Mouse (Mus musculus): ENCODE measurements around the gene Edem3. TPM values are rescaled to one million over a fixed set of nuclear protein-coding genes. Genes with fewer than 3 reads are reported as not detected.
A peak's percentile ranks its signal among the peaks of the same experiment; 100 is the strongest.
"Not testable (repeated sequence)": the region's sequence is repeated elsewhere in the genome, so short reads cannot be mapped to it uniquely, and the experiment has no call there.

Edem3 gene
- polyA plus RNA-seq, 1 experiment: 15.2 TPM

GRCm38 (mm10) chr1:151737146-151737545, 18.0 kb upstream of the Edem3 start:
- no peak overlapping the region for H3K27ac ChIP-seq (ENCODE audit: insufficient read depth, low read length)
- no peak overlapping the region for H3K4me3 ChIP-seq (ENCODE audit: insufficient read depth, low read length)
- no peak for TF ChIP-seq CTCF (IDR thresholded peaks at IDR 0.05; ENCODE audit: extremely low read depth, insufficient read depth, low read length)
- no peak for TF ChIP-seq POLR2A (IDR thresholded peaks at IDR 0.05; ENCODE audit: extremely low read depth, insufficient read depth, low read length)
- no peaks in the 10 kb centered on the region for H3K4me1 ChIP-seq (ENCODE audit: control insufficient read depth, insufficient read depth, low read length)

- Histone ChIP-seq H3K4me3 (ENCODE audit: insufficient read depth, low read length) (no peak overlapping the region), H3K4me1 (ENCODE audit: control insufficient read depth, insufficient read depth, low read length) (no peaks in the 10 kb centered on the region), H3K27ac (ENCODE audit: insufficient read depth, low read length) (no peak overlapping the region)
- TF ChIP-seq POLR2A (IDR thresholded peaks at IDR 0.05; ENCODE audit: extremely low read depth, insufficient read depth, low read length): no peak
- no peak for TF ChIP-seq CTCF (IDR thresholded peaks at IDR 0.05; ENCODE audit: extremely low read depth, insufficient read depth, low read length)
Measured at GRCm38 (mm10) chr1:151741199-151741621, 14.0 kb upstream of the Edem3 start.

GRCm38 (mm10) chr1:151749894-151750293, 5.3 kb upstream of the Edem3 start:
- H3K4me1 ChIP-seq (ENCODE audit: control insufficient read depth, insufficient read depth, low read length); H3K4me3 ChIP-seq (ENCODE audit: insufficient read depth, low read length); H3K27ac ChIP-seq (ENCODE audit: insufficient read depth, low read length): not testable (repeated sequence)

GRCm38 (mm10) chr1:151752946-151753345, 2.2 kb upstream of the Edem3 start:
- Histone ChIP-seq H3K27ac (ENCODE audit: insufficient read depth, low read length) (no peak overlapping the region), H3K4me3 (ENCODE audit: insufficient read depth, low read length) (no peak overlapping the region), H3K4me1 (ENCODE audit: control insufficient read depth, insufficient read depth, low read length) (peaks cover 2% of the 10 kb centered on the region; the same call in 1 of the 2 replicates)
- no peak for TF ChIP-seq POLR2A (IDR thresholded peaks at IDR 0.05; ENCODE audit: extremely low read depth, insufficient read depth, low read length)
- TF ChIP-seq CTCF (IDR thresholded peaks at IDR 0.05; ENCODE audit: extremely low read depth, insufficient read depth, low read length): no peak

GRCm38 (mm10) chr1:151753374-151753929, 1.7 kb upstream of the Edem3 start:
- TF ChIP-seq POLR2A (IDR thresholded peaks at IDR 0.05; ENCODE audit: extremely low read depth, insufficient read depth, low read length) (no peak), CTCF (IDR thresholded peaks at IDR 0.05; ENCODE audit: extremely low read depth, insufficient read depth, low read length) (no peak)
- no peak overlapping the region for H3K27ac ChIP-seq (ENCODE audit: insufficient read depth, low read length)

GRCm38 (mm10) chr1:151754028-151754489, 1.1 kb upstream of the Edem3 start:
- Histone ChIP-seq H3K4me1 (ENCODE audit: control insufficient read depth, insufficient read depth, low read length) (peaks cover 2% of the 10 kb centered on the region; the same call in 1 of the 2 replicates), H3K27ac (ENCODE audit: insufficient read depth, low read length) (no peak overlapping the region), H3K4me3 (ENCODE audit: insufficient read depth, low read length) (peak overlapping the region; percentile 48; the same call in 1 of the 2 replicates)
- no peak for TF ChIP-seq CTCF (IDR thresholded peaks at IDR 0.05; ENCODE audit: extremely low read depth, insufficient read depth, low read length)
- TF ChIP-seq POLR2A (IDR thresholded peaks at IDR 0.05; ENCODE audit: extremely low read depth, insufficient read depth, low read length): no peak

More at GRCm38 (mm10) chr1:151753374-151753929, 1.7 kb upstream of the Edem3 start:
- H3K4me1 ChIP-seq (ENCODE audit: control insufficient read depth, insufficient read depth, low read length): peaks cover 2% of the 10 kb centered on the region; the same call in 1 of the 2 replicates
- no peak overlapping the region for H3K4me3 ChIP-seq (ENCODE audit: insufficient read depth, low read length)

GRCm38 (mm10) chr1:151755660-151756424, 671 bp downstream of the Edem3 start:
- peak overlapping the region; percentile 48 for H3K4me3 ChIP-seq (ENCODE audit: insufficient read depth, low read length)
- peaks cover 2% of the 10 kb centered on the region; the same call in 1 of the 2 replicates for H3K4me1 ChIP-seq (ENCODE audit: control insufficient read depth, insufficient read depth, low read length)
- H3K27ac ChIP-seq (ENCODE audit: insufficient read depth, low read length): 0 out of 2 replicates have a peak overlapping the region, but pooled peaks have one; percentile 37
- TF ChIP-seq POLR2A (IDR thresholded peaks at IDR 0.05; ENCODE audit: extremely low read depth, insufficient read depth, low read length) (no peak), CTCF (IDR thresholded peaks at IDR 0.05; ENCODE audit: extremely low read depth, insufficient read depth, low read length) (no peak)

GRCm38 (mm10) chr1:151756425-151756728, 1.2 kb downstream of the Edem3 start:
- no peak for TF ChIP-seq POLR2A (IDR thresholded peaks at IDR 0.05; ENCODE audit: extremely low read depth, insufficient read depth, low read length)
- TF ChIP-seq CTCF (IDR thresholded peaks at IDR 0.05; ENCODE audit: extremely low read depth, insufficient read depth, low read length): no peak
- H3K27ac ChIP-seq (ENCODE audit: insufficient read depth, low read length): no peak overlapping the region

GRCm38 (mm10) chr1:151758301-151758700, 3.1 kb downstream of the Edem3 start:
- no peak overlapping the region for H3K27ac ChIP-seq (ENCODE audit: insufficient read depth, low read length)
- no peak for TF ChIP-seq CTCF (IDR thresholded peaks at IDR 0.05; ENCODE audit: extremely low read depth, insufficient read depth, low read length)
- TF ChIP-seq POLR2A (IDR thresholded peaks at IDR 0.05; ENCODE audit: extremely low read depth, insufficient read depth, low read length): no peak
- H3K4me3 ChIP-seq (ENCODE audit: insufficient read depth, low read length): no peak overlapping the region
- peaks cover 2% of the 10 kb centered on the region; the same call in 1 of the 2 replicates for H3K4me1 ChIP-seq (ENCODE audit: control insufficient read depth, insufficient read depth, low read length)

More at GRCm38 (mm10) chr1:151756425-151756728, 1.2 kb downstream of the Edem3 start:
- peaks cover 2% of the 10 kb centered on the region; the same call in 1 of the 2 replicates for H3K4me1 ChIP-seq (ENCODE audit: control insufficient read depth, insufficient read depth, low read length)
- peak overlapping the region; percentile 48; the same call in 1 of the 2 replicates for H3K4me3 ChIP-seq (ENCODE audit: insufficient read depth, low read length)

- no peak for TF ChIP-seq POLR2A (IDR thresholded peaks at IDR 0.05; ENCODE audit: extremely low read depth, insufficient read depth, low read length)
- no peak for TF ChIP-seq CTCF (IDR thresholded peaks at IDR 0.05; ENCODE audit: extremely low read depth, insufficient read depth, low read length)
- Histone ChIP-seq H3K4me3 (ENCODE audit: insufficient read depth, low read length) (no peak overlapping the region), H3K4me1 (ENCODE audit: control insufficient read depth, insufficient read depth, low read length) (peaks cover 4% of the 10 kb centered on the region; the same call in 1 of the 2 replicates), H3K27ac (ENCODE audit: insufficient read depth, low read length) (no peak overlapping the region)
Measured at GRCm38 (mm10) chr1:151758991-151759390, 3.8 kb downstream of the Edem3 start.

All from cortical plate, adult 2 months (tissue).